Mouse (Mus musculus) heart, postnatal 0 days (tissue): ENCODE results near the gene Mipep. TPM values are rescaled to one million over a fixed set of nuclear protein-coding genes. Genes with fewer than 3 reads are reported as not detected.

Source experiments
- ATAC-seq: fragments of 200-750 bp; cut with Nextera tagmentation; 2 replicates; pipeline ENCODE4 v1.8.0; 2017; ENCODE audit warnings: low read depth, moderate number of reproducible peaks, moderate library complexity; ENCODE audit not compliant: insufficient read depth
- DNase-seq: peaks from one replicate; pipeline ENCODE4 v3.0.0-alpha.2; 2016; ENCODE audit warnings: low spot score
- H3K27ac ChIP-seq: fragments of 300-500 bp; sonication (generic); 2 replicates; pipeline ENCODE4 v1.5.1; 2014; ENCODE audit warnings: low read depth, mild to moderate bottlenecking
- H3K27me3 ChIP-seq: fragments of 300-500 bp; sonication (generic); 2 replicates; pipeline ENCODE4 v1.6.1; 2014; ENCODE audit warnings: low read length, mixed read lengths; ENCODE audit not compliant: control insufficient read depth, insufficient read depth
- H3K36me3 ChIP-seq: fragments of 300-500 bp; sonication (generic); replicated peaks from 2 replicates; pipeline ENCODE4 v1.6.1; 2014; ENCODE audit warnings: low read length, mixed read lengths; ENCODE audit not compliant: control insufficient read depth, insufficient read depth
- H3K4me1 ChIP-seq: fragments of 300-500 bp; sonication (generic); 2 replicates; pipeline ENCODE4 v1.6.1; 2014; ENCODE audit warnings: antibody characterized with exemption; ENCODE audit not compliant: control insufficient read depth, insufficient read depth
- H3K4me2 ChIP-seq: fragments of 300-500 bp; sonication (generic); 2 replicates; pipeline ENCODE4 v1.6.1; 2014; ENCODE audit warnings: low read depth, mild to moderate bottlenecking, low read length, moderate library complexity
- H3K4me3 ChIP-seq: fragments of 300-500 bp; sonication (generic); 2 replicates; pipeline ENCODE4 v1.5.1; 2014; ENCODE audit warnings: low read depth, low read length
- H3K9ac ChIP-seq: fragments of 300-500 bp; sonication (generic); replicated peaks from 2 replicates; pipeline ENCODE4 v1.6.1; 2014; ENCODE audit warnings: low read depth, low read length, mixed read lengths
- H3K9me3 ChIP-seq: fragments of 300-500 bp; sonication (generic); replicated peaks from 2 replicates; pipeline ENCODE4 v1.6.1; 2016; ENCODE audit warnings: low read length; ENCODE audit not compliant: control insufficient read depth
- CTCF ChIP-seq: IDR thresholded peaks from 2 replicates; pipeline ENCODE4 v1.5.1; 2016; ENCODE audit warnings: antibody characterized with exemption, control low read depth, low read depth
- EP300 ChIP-seq: IDR thresholded peaks from 2 replicates; pipeline ENCODE4 v1.6.1; 2016; ENCODE audit warnings: antibody characterized with exemption, low read depth
- WGBS: fragments of 180-500 bp; shearing (Covaris S2); extraction: QIAGEN DNeasy Blood & Tissue Kit; methylation state at CpG from one replicate; pipeline ENCODE4 v1.1.7; 2014; 5-methylcytosine and 5-hydroxymethylcytosine counted together
- polyA plus RNA-seq: library from polyadenylated mRNA; unstranded; fragments of >200 nt; fragmentation: Nextera tagmentation; extraction: Ambion mirVana; gene quantifications from 2 replicates; pipeline ENCODE4 v1.2.1, GENCODE M21; 2015
- total RNA-seq: library from RNA; depleted of rRNA; stranded (reverse); fragments of >200 nt; gene quantifications from 2 replicates; pipeline ENCODE4 v1.2.3, GENCODE M21; 2014; ENCODE audit warnings: low replicate concordance

The Mipep gene
- total and polyA plus RNA-seq, 2 experiments from 2014 or later = 29.2 to 49.1 TPM

- Histone ChIP-seq H3K4me3 (no peak overlapping the region), H3K4me1 (no peaks in the 10 kb centered on the region), H3K36me3 (0 out of 2 replicates have a peak, but pooled peaks cover 30% of the 10 kb centered on the region), H3K4me2 (no peak overlapping the region), H3K9ac (no peak overlapping the region), H3K27me3 (no peaks in the 10 kb centered on the region), H3K27ac (no peak overlapping the region), H3K9me3 (no peaks in the 10 kb centered on the region)
- no peak for DNase-seq
- no peak for ATAC-seq
- TF ChIP-seq EP300 (no peak), CTCF (no peak)
- WGBS = 89% methylated on average over 8 of the region's 8 CpGs
Measured at GRCm38 (mm10) chr14:60871831-60872230, 87.5 kb downstream of the Mipep start.

- Histone ChIP-seq H3K27me3 (no peaks in the 10 kb centered on the region), H3K4me1 (no peaks in the 10 kb centered on the region), H3K27ac (no peak overlapping the region), H3K36me3 (peaks cover 7% of the 10 kb centered on the region; the same call in 1 of the 2 replicates), H3K4me3 (no peak overlapping the region), H3K4me2 (no peak overlapping the region), H3K9ac (no peak overlapping the region), H3K9me3 (0 out of 2 replicates have a peak, but pooled peaks cover 7% of the 10 kb centered on the region)
- 93% methylated on average over 5 of the region's 5 CpGs for WGBS
- ATAC-seq = no peak
- no peak for DNase-seq
- TF ChIP-seq EP300 = no peak
- no peak for TF ChIP-seq CTCF
Measured at GRCm38 (mm10) chr14:60882106-60882505, 97.7 kb downstream of the Mipep start.

GRCm38 (mm10) chr14:60882681-60883080 lies 98.3 kb downstream of the Mipep start:
- Histone ChIP-seq H3K27ac (no peak overlapping the region), H3K4me1 (no peaks in the 10 kb centered on the region)
- ATAC-seq = no peak

GRCm38 (mm10) chr14:60885361-60885950 lies 101.1 kb downstream of the Mipep start:
- Histone ChIP-seq H3K27me3 (no peaks in the 10 kb centered on the region), H3K9me3 (0 out of 2 replicates have a peak, but pooled peaks cover 7% of the 10 kb centered on the region), H3K4me1 (no peaks in the 10 kb centered on the region), H3K4me3 (no peak overlapping the region), H3K9ac (no peak overlapping the region), H3K4me2 (no peak overlapping the region), H3K36me3 (peaks cover 7% of the 10 kb centered on the region; the same call in 1 of the 2 replicates), H3K27ac (no peak overlapping the region)
- TF ChIP-seq EP300 (no peak), CTCF (no peak)
- WGBS = 54% methylated on average over 6 of the region's 6 CpGs
- DNase-seq (no peak), ATAC-seq (no peak)

More at GRCm38 (mm10) chr14:60882681-60883080, 98.3 kb downstream of the Mipep start:
- Histone ChIP-seq H3K36me3 (peaks cover 7% of the 10 kb centered on the region; the same call in 1 of the 2 replicates), H3K4me3 (no peak overlapping the region), H3K9ac (no peak overlapping the region), H3K4me2 (no peak overlapping the region), H3K9me3 (0 out of 2 replicates have a peak, but pooled peaks cover 7% of the 10 kb centered on the region), H3K27me3 (no peaks in the 10 kb centered on the region)
- no peak for TF ChIP-seq EP300
- no peak for TF ChIP-seq CTCF
- no peak for DNase-seq
- 89% methylated on average over 4 of the region's 4 CpGs for WGBS

GRCm38 (mm10) chr14:60893882-60894281 lies 109.5 kb downstream of the Mipep start:
- DNase-seq (no peak), ATAC-seq (no peak)
- no peak overlapping the region for H3K4me2 ChIP-seq
- H3K4me3 ChIP-seq = no peak overlapping the region
- H3K36me3 ChIP-seq = no peaks in the 10 kb centered on the region
- no peaks in the 10 kb centered on the region for H3K9me3 ChIP-seq
- TF ChIP-seq EP300 = no peak
- TF ChIP-seq CTCF = no peak
- WGBS = 95% methylated on average over 10 of the region's 10 CpGs
- no peaks in the 10 kb centered on the region for H3K27me3 ChIP-seq
- no peak overlapping the region for H3K9ac ChIP-seq
- no peak overlapping the region for H3K27ac ChIP-seq
- H3K4me1 ChIP-seq = no peaks in the 10 kb centered on the region
